Mouse (Mus musculus) thymus, adult 2 months (tissue): Measurements from ENCODE around the gene Pidd1.

Experiments
- CTCF ChIP-seq: fragments of 200-500 bp; IDR thresholded peaks from 2 replicates; pipeline ENCODE4 v1.5.1; 2012; ENCODE audit warnings: mild to moderate bottlenecking, control low read depth, low read length, moderate library complexity, borderline replicate concordance; ENCODE audit not compliant: control insufficient read depth, poor library complexity, insufficient read depth; ENCODE audit errors: extremely low read depth
- POLR2A ChIP-seq: fragments of 200-500 bp; IDR thresholded peaks from 2 replicates; pipeline ENCODE4 v1.6.1; 2012; ENCODE audit warnings: mild to moderate bottlenecking, low read length, control low read depth, moderate library complexity; ENCODE audit not compliant: control insufficient read depth, poor library complexity, insufficient read depth; ENCODE audit errors: extremely low read depth

DNA sequence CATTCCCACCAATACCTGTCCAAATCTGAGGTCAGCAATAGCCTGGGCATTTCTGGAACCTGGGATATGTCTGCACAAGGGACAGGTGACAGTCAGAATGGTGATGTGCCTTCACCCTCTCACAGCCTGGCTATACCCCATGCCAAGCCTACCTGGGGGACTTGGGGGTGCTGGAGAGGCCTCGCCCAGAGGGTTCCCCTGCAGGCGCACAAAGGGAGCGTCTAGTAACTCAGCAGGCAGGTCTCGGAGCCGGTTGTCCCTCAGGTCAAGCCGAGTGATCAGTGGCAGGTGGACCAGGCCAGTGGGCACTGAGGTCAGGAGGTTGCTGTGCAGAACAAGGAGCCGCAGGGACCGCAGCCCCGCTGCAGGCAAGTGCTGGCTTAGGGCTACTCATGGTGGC is 2.4 kb downstream of the Pidd1 start:
- TF ChIP-seq CTCF (no peak), POLR2A (no peak)
